Mouse (Mus musculus): ENCODE results near the gene Vps41.

GRCm38 (mm10) chr13:18759361-18760056 lies 42.4 kb downstream of the Vps41 start:
- no peak for TF ChIP-seq POLR2A (IDR thresholded peaks at IDR 0.05; ENCODE audit: control insufficient read depth, extremely low read depth, insufficient read depth, low read length, poor library complexity)
- TF ChIP-seq CTCF (IDR thresholded peaks at IDR 0.05; ENCODE audit: borderline replicate concordance, control insufficient read depth, extremely low read depth, insufficient read depth, low read length, poor library complexity) = no peak

Measured in thymus, adult 2 months (tissue).